Mouse (Mus musculus) lung, adult 2 months (tissue): ENCODE measurements around the gene Slbp.

Experiments used
- CTCF ChIP-seq: fragments of 200-500 bp; IDR thresholded peaks from 2 replicates; pipeline ENCODE4 v1.5.1; 2011; ENCODE audit warnings: mild to moderate bottlenecking, low read length, control low read depth; ENCODE audit not compliant: insufficient read depth
- POLR2A ChIP-seq: fragments of 200-500 bp; IDR thresholded peaks from 2 replicates; pipeline ENCODE4 v1.6.1; 2011; ENCODE audit warnings: low read depth, mild to moderate bottlenecking, control low read depth, low read length, borderline replicate concordance; ENCODE audit errors: extremely low read depth

DNA sequence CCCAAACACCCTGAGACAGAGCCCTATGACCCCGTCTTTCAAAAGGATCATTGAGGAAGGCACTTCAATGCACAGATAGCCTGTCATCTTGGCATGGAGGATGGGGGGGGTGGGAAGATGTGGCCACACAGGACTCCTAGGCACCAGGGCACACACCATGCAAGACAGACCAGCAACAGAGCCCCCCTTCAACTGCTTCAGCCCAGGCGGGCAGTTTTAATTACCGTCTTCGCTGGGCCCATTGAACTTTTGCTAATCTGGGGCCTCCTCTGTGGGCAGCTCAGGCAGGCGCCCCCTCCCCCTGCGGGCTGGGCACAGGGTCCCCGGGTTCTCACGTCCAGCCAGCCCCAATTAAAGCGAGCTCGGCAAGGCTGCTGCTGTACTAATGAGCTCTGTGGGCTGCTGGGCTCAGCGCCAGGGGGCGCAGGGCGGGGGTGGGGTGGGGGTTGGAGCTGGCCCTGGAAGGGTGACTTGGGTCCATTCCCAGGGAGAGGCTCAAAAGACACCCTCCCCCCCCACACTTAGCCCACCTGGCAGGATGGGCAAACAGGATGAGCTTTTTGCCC is 45.7 kb upstream of the Slbp start:
- no peak for TF ChIP-seq CTCF
- no peak for TF ChIP-seq POLR2A
